Mouse (Mus musculus): ENCODE results near the gene Arhgef28.

DNA sequence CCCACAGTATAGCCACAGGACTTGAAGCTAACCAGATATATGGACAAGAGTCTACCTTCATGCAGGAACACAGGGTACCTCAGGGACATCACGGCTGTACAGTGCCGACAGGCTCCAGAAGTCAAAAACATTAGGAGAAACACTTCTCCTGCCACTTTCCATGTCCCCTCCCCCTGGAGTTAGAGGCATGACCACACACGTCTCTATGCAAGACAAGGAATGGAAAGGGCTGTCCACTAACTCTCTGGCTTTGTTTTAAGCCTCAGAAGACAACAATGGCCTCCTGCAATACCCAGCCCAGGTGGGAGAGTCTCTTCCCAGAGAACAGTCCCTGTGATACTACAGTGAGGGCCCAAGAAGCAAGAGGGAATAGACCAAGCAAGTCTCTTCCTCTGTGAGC, 191.3 kb downstream of the Arhgef28 start:
- TF ChIP-seq POLR2A (IDR thresholded peaks at IDR 0.05; ENCODE audit: extremely low read depth, insufficient read depth, low read length) = no peak
- no peak for TF ChIP-seq CTCF (IDR thresholded peaks at IDR 0.05; ENCODE audit: extremely low read depth, insufficient read depth, low read length)
